Mouse (Mus musculus) C2C12 (cell line): ENCODE measurements around the gene Cdk5rap2. TPM values are rescaled to one million over a fixed set of nuclear protein-coding genes. Genes with fewer than 3 reads are reported as not detected.

ENCODE experiments used
- H3K27me3 ChIP-seq: one replicate; pipeline ENCODE4 v1.6.1; 2011; ENCODE audit not compliant: control insufficient read depth, insufficient read depth, insufficient read length
- H3K36me3 ChIP-seq: one replicate; pipeline ENCODE4 v1.6.1; 2011; ENCODE audit not compliant: control insufficient read depth, insufficient read depth
- H3K4me3 ChIP-seq: one replicate; pipeline ENCODE4 v1.5.1; 2011; ENCODE audit warnings: mild to moderate bottlenecking, control low read depth; ENCODE audit not compliant: poor library complexity, insufficient read depth, severe bottlenecking
- H3K79me2 ChIP-seq: one replicate; pipeline ENCODE4 v1.6.1; 2011; ENCODE audit not compliant: control insufficient read depth, insufficient read depth
- H3K79me3 ChIP-seq: one replicate; pipeline ENCODE4 v1.6.1; 2011; ENCODE audit warnings: low read depth, control low read depth
- H3ac ChIP-seq: one replicate; pipeline ENCODE3; 2011; ENCODE audit warnings: low read depth; ENCODE audit not compliant: control insufficient read depth, insufficient read length
- CEBPB ChIP-seq: IDR thresholded peaks from one replicate; pipeline ENCODE4 v1.6.1; 2011; ENCODE audit warnings: low read depth, mild to moderate bottlenecking, control low read depth, moderate library complexity
- CTCF ChIP-seq: IDR thresholded peaks from one replicate; pipeline ENCODE4 v1.5.1; 2011; ENCODE audit not compliant: control insufficient read depth, insufficient read depth, insufficient read length
- FOSL1 ChIP-seq: IDR thresholded peaks from one replicate; pipeline ENCODE4 v1.8.0; 2011; ENCODE audit warnings: mild to moderate bottlenecking, low read length; ENCODE audit not compliant: poor library complexity, insufficient read depth, severe bottlenecking
- MAX ChIP-seq: IDR thresholded peaks from one replicate; pipeline ENCODE4 v1.6.1; 2011; ENCODE audit warnings: mild to moderate bottlenecking, control low read depth
- MYOD1 ChIP-seq: IDR thresholded peaks from one replicate; pipeline ENCODE4 v1.6.1; 2011; ENCODE audit warnings: low read depth; ENCODE audit not compliant: control insufficient read depth, insufficient read length
- MYOG ChIP-seq: IDR thresholded peaks from one replicate; pipeline ENCODE4 v1.6.1; 2011; ENCODE audit not compliant: control insufficient read depth, insufficient read length; ENCODE audit errors: extremely low read depth
- USF1 ChIP-seq: IDR thresholded peaks from one replicate; pipeline ENCODE4 v1.6.1; 2011; ENCODE audit warnings: low read depth, mild to moderate bottlenecking, control low read depth, moderate library complexity
- long read RNA-seq, 2 experiments: library from polyadenylated mRNA; unstranded; transcript quantifications; one replicate each; pipeline ENCODE4 v2.0.0; 2019 to 2020
- polyA plus RNA-seq: library from polyadenylated mRNA; unstranded; fragments of >200 nt; fragmentation: generic; extraction: Trizol; gene quantifications from one replicate; pipeline ENCODE4 v1.2.1, GENCODE M21; 2012; ENCODE audit warnings: missing spikeins

The Cdk5rap2 gene
- 11.4 TPM for polyA plus RNA-seq
- long read RNA-seq, experiment 1, partial matches to known transcripts: 11 of 12 reads
- long read RNA-seq, experiment 1, other reads (novel, unspliced or antisense): 1 of 12 reads
- long read RNA-seq, experiment 2, full-length matches to known transcripts: 21 of 106 reads
- long read RNA-seq, experiment 2, partial matches to known transcripts: 37 of 106 reads
- long read RNA-seq, experiment 2, other reads (novel, unspliced or antisense): 48 of 106 reads

DNA sequence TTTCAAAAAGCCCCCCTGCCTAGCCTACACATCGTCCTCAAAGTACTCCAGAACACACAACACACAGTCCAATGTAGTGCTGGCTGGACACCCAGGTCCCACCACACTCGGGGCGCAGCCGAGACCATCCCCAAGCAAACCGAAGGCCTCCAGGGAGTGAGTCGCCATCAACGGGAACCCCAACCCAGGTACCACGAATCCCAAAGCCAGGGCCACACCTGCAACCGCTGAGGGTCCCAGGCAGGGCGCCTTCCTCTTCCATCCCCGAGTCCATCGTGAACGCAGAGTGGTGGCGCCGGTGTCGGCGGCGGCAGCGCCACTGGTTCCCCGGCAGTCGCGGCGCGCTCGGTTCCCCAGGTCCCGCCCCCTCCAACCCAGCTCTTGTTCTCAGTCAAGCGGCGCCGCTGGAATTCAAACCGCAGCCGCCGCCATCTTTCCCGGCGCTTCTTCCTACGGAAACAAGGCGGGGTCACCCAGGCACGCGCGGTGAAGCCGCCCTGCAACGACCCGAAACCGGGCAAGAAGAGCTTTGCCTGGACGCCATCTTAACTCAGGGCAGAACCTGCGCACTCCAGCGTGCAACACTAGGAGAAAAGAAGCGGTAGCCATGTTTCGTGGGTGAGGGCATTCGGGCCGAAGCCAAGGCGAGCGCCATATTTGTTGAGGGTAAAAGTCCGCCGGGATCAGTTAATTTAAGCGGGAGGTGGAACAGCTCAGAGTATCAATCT, at the start of gene Cdk5rap2:
Gene Cdk5rap2 (minus strand): TSS at position 450 of the 728 bp plus-strand sequence.
- Histone ChIP-seq H3K79me3 (peaks cover 25% of the 10 kb centered on the region), H3K4me3 (peak within 1 kb of the TSS; percentile 81), H3K79me2 (peaks cover 50% of the 10 kb centered on the region), H3ac (peak within 1 kb of the TSS; percentile 90), H3K27me3 (no peaks in the 10 kb centered on the region), H3K36me3 (peaks cover 4% of the 10 kb centered on the region)
- no peak for TF ChIP-seq FOSL1

DNA sequence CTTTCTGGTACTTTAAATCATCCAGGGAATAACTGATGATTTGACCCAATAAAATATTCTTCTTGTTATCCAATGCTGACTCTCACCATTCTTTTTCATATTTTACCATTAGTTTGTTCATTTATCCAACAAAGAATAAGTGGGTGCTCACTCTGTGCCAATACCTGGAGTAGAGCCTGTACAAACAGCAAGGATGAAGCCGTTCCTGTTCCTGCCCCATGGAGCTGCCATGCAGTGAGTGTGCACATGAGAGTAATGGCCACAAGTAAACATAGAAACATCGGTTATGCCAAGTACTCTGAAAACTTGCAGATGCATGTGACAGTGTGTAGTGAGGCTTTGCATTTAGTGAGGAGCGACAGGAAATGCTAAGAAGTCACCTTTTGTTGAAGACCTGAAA, 41.9 kb upstream of the Cdk5rap2 start:
- TF ChIP-seq CTCF: no peak
- no peak for TF ChIP-seq CEBPB
- no peak for TF ChIP-seq FOSL1
- TF ChIP-seq MYOG: no peak
- no peak for TF ChIP-seq USF1
- no peak for TF ChIP-seq MYOD1
- TF ChIP-seq MAX: no peak

DNA sequence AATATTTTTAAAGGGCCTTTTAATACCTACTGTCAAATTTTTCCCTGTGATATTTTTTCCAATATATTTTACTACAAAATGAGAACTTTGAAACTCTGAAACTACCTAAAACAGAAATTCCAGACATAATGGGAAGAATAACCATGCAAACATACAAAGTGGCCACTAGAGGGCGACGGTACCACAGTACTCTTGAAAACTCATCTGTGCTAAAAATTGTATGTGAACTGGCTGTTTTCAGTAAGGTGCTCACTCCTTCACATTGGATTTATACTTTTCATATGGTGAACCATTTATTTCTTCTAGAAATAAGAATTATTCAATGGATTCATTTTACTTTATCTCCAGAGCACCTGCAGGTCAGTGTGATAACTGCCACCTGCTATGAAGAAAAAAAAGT, 41.5 kb upstream of the Cdk5rap2 start:
- Histone ChIP-seq H3K79me2 (no peaks in the 10 kb centered on the region), H3K27me3 (no peaks in the 10 kb centered on the region), H3K4me3 (no peak overlapping the region), H3K36me3 (no peaks in the 10 kb centered on the region), H3ac (no peak overlapping the region), H3K79me3 (no peaks in the 10 kb centered on the region)
- TF ChIP-seq CTCF (no peak), FOSL1 (no peak), MAX (no peak), CEBPB (no peak), MYOD1 (no peak), MYOG (no peak), USF1 (no peak)

More for the DNA sequence above, 41.9 kb upstream of the Cdk5rap2 start:
- Histone ChIP-seq H3K79me3 (no peaks in the 10 kb centered on the region), H3ac (no peak overlapping the region), H3K4me3 (no peak overlapping the region), H3K79me2 (no peaks in the 10 kb centered on the region), H3K27me3 (no peaks in the 10 kb centered on the region), H3K36me3 (no peaks in the 10 kb centered on the region)

DNA sequence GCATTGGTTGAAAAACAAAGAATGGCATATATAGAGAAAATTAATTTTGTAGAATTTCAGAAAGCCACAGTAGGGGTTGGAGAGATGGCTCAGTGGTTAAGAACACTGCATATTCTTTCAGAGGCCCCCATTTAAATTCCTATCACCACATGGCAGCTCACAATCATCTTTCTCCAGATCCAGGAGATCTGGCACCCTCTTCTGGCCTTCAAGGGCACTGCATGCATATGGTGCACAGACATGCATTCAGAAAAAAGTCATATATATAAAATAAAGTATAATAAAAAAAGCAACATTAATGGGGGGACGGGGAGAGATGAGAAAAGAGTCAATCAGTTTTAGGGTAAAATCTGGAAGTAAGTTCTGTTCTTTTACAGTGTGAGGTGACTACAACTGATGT, 39.4 kb upstream of the Cdk5rap2 start:
- H3K27me3 ChIP-seq: no peaks in the 10 kb centered on the region
- TF ChIP-seq MAX (no peak), CTCF (no peak), MYOD1 (no peak), USF1 (no peak), MYOG (no peak), FOSL1 (no peak), CEBPB (no peak)
- H3K36me3 ChIP-seq: no peaks in the 10 kb centered on the region
- H3K79me2 ChIP-seq: no peaks in the 10 kb centered on the region
- H3K4me3 ChIP-seq: no peak overlapping the region
- no peak overlapping the region for H3ac ChIP-seq
- no peaks in the 10 kb centered on the region for H3K79me3 ChIP-seq

DNA sequence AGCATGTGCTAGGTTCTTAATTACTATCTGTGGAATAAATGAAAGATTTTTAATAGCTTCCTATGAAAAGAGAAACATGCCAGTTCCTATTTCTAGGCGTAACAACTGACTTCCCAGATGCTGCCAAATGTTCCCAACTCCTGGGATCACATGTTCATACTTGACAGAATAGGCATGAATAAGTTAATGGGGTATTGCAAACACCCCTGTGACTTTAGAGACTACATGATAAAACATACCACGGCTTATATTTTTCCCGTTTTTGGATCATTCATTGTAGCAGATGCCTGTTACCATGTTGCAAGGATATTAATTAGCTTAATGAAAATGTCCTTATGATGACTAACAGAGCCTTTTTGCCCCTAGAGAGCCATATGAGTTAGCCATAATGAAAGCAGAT, 36.5 kb upstream of the Cdk5rap2 start:
- Histone ChIP-seq H3K79me3 (no peaks in the 10 kb centered on the region), H3K79me2 (no peaks in the 10 kb centered on the region), H3K27me3 (no peaks in the 10 kb centered on the region), H3K36me3 (no peaks in the 10 kb centered on the region), H3ac (no peak overlapping the region), H3K4me3 (no peak overlapping the region)
- TF ChIP-seq USF1: no peak
- no peak for TF ChIP-seq MYOD1
- TF ChIP-seq CTCF: no peak
- TF ChIP-seq MYOG: no peak
- TF ChIP-seq CEBPB: no peak
- no peak for TF ChIP-seq MAX
- TF ChIP-seq FOSL1: no peak

DNA sequence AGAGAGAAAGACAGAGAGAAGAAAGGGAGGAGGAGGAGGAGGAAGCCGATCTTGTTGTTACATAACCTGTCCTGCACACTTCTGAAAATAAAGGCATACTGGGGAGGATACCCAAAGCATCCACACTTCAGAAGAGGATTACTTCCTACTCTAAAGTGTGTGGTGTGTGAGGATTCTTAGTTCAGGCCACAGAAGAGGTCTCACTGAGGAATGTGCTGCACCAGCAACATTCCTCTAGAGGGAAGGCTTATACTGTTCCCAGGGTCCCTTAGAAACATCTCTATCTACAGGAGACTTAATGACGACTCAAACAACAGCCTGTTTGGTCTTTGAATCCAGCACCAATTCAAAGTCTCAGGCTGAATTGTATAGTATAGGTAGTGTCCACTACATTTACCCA, 10.0 kb upstream of the Cdk5rap2 start:
- TF ChIP-seq FOSL1 (no peak), MYOD1 (no peak), CTCF (no peak), MAX (no peak), USF1 (no peak), CEBPB (no peak), MYOG (no peak)
- H3K79me3 ChIP-seq: no peaks in the 10 kb centered on the region

More for the DNA sequence above, 10.0 kb upstream of the Cdk5rap2 start:
- no peak overlapping the region for H3ac ChIP-seq
- no peak overlapping the region for H3K4me3 ChIP-seq
- H3K79me2 ChIP-seq: no peaks in the 10 kb centered on the region
- no peaks in the 10 kb centered on the region for H3K27me3 ChIP-seq
- H3K36me3 ChIP-seq: no peaks in the 10 kb centered on the region
